Mouse (Mus musculus) heart, adult 8-10 months (tissue): ENCODE measurements around the gene Avpi1. TPM values are rescaled to one million over a fixed set of nuclear protein-coding genes. Genes with fewer than 3 reads are reported as not detected.
A peak's percentile ranks its signal among the peaks of the same experiment; 100 is the strongest.

Experiments
- DNase-seq: peaks from one replicate; pipeline ENCODE4 v3.0.0; 2022; ENCODE audit warnings: low spot score
- total RNA-seq, 4 experiments: library from RNA; stranded (reverse); gene quantifications; 2 replicates each; pipeline ENCODE4 v1.2.4; 2022

Gene Avpi1
- total RNA-seq, 4 experiments from 2014 or later: 11.1 to 16.5 (median 13.6) TPM

DNA sequence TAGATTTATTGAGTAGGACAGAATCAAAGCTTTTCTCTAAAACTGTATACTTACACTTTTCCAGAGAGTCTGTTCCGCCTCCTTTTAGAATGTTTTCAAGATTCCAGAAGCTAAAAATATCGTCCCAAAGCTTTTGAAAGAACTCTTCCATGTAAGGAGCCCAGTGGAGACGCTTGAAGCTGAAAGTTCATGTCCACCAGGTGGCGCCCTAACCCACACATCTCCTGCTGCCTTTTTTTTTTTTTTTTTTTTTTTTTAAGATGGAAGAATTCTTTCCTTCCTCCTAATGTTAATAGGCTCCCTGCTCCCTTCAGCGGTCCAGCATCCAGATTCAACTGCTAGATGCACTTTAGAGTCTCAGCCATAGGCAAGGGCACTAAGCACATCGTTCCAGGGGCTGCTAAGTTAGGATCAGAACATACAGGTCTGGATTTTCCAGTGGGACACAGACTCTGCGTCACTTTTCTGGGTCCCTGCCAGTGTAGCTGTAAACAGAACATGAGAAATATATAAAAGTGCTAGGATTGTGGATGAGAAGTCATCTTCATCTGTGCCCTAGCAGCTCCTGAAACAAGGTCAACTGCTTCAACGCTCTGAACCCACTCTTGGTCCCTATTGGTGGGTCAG lies 15.8 kb upstream of the Avpi1 start:
- peak; percentile 88 for DNase-seq

DNA sequence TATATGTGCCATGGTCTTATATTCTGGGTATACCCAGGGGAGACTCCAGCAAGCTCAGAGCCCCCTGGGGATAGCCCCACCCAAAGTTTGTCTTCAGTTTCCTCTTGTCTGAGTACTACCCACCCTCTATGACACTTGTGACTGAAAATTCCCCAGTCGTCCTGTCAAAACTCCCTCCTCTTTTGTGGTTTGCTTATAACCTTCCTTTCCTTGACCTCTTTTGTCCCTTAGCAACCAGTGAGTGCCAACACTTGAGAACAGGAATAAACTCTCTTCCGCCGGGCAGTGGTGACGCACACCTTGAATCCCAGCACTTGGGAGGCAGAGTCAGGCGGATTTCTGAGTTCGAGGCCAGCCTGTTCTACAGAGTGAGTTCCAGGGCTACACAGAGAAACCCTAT lies 15.2 kb upstream of the Avpi1 start:
- no peak for DNase-seq

DNA sequence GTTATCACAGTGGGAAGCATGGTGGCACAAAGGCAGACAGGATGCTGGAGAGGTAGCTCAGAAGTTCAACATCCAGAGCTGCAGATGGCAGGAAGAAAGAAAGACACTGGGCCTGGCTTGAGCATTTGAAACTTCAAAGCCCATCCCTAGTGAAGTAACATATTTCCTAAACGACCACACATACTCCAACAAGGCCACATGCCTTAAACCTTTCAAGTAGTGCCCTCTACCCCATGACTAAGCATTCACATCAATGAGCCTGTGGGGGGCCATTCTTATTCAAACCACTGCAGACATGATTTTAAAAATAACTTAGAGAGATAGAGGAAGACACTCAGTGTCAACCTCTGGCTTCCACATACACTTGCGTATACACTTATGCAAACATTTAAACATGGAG lies 13.9 kb upstream of the Avpi1 start:
- no peak for DNase-seq

DNA sequence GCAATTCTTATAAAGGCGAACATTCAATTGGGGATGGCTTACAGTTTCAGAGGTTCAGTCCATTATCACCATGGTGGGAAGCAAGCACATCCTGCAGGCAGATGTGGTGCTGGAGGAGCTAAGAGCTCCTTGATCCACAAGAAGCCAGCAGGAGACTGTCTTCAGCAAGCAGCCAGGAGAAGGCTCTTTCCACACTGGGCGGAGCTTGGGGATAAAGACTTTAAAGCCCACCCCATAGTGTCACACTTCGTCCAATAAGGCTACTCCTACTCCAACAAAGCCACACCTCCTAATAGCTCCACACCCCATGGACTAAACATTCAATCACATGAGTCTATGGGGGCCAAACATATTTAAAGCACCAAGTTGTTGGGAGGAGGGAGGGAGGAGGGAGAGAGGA lies 13.1 kb upstream of the Avpi1 start:
- DNase-seq: no peak

DNA sequence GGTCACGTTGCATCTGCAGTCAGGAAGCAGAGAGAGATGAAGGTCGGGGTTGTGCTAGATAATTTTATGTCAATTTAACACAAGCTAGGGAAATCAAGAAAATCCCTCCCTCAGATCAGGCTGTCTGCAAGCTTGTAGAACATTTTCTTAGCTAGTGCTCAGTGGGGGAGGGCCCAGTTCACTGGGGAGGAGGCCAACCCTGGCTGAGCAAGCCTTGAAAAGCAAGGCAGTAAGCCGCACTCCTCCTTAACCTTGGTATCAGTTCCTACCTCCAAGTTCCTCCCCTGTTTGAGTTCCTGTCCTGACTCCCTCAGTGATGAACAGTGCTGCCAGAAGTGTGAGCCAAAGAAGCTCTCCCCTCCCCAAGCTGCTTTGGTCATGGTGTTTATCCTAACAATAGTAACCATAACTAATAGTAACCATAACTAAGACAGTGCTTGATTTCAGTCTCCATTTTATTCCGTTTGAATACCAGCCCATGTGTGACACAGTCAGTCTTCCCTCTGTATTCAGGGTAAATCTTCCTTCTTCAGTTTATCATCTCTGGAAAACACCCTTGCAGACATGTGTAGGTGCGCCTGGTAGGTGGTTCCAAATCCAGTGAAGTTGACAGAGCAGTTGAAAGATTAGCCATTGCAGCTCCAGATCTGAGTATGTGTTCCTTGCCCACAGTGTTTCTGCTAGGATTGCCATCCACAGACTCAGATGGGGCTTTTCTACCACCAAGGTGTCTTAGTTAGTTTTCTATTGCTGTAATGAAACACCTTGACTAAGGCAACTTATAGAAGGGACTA lies 11.1 kb upstream of the Avpi1 start:
- DNase-seq: no peak

DNA sequence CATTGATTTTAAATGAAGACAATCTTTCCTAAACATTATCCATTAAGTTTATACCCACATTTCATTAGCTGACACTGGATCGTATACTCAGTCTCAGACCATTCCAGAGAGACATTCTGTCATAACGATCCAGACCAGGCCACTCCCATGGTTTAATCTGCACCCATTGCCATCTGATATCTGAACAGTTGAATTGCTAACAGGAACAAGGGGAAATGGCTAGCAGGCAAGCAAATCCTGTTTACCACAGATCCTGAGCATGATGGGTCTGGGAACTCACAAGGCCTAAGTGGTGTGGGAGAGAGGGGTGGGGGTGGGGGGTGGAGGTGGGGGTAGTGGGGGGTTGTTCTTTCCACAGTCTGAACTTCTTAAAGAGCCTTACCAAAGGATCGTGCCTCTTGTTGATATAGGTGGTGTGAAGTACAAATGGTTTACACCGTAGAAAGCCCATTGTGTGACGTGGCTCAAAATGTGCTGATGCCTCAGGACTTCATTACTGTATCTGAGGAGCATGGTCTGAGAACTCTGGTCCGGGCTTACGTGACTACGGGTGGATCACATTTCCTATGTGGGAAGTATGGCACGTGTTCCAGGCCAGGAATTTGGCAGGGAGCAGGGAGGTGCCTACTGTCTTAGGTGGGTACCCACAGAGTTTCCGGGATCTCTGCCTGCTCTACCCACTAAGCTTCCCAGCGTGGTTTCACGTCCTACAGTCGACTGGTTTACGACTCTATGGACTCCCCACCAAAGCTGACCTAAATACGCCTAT lies 9.8 kb upstream of the Avpi1 start:
- no peak for DNase-seq

DNA sequence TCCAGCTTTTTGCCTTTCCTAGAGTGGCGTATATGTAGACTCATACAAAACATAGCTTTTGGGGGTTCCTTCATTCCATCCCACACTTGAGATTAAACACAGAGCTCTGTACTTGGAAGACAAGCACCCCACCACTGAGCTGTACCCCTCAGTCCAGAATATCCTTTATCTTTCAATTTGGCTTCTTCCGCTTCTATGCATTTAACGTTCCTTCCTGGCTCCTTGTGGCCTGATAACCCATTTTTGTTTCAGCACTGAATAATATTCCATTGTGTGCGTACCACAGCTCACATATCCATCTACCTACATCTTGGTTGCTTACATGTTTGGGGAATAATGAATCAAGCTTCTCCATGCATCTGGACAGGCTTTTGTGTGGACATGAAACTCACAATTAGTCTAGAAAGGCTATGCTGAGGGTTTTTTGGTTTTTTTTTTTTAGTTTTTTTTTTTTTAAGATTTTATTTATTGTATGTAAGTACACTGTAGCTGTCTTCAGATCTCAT lies 8.4 kb upstream of the Avpi1 start:
- DNase-seq: no peak

DNA sequence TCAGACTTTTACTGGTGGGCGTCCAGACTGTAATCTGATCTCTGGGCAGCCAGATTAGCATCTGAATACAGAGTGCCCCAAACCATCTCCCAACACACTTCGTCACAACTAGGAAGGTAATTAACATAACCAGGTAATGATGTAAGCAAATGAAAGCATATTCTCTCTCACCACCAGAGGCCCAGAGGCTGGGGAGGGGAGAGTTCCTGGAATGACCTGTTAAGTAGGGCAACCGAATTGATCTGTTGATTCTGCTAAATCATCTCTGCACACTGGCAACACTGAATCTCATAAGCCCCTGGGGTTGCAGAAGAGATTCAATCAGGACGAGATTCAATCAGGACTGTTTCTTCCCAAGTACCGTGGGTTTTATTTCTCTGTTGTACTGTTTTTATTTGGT lies 7.3 kb upstream of the Avpi1 start:
- no peak for DNase-seq

DNA sequence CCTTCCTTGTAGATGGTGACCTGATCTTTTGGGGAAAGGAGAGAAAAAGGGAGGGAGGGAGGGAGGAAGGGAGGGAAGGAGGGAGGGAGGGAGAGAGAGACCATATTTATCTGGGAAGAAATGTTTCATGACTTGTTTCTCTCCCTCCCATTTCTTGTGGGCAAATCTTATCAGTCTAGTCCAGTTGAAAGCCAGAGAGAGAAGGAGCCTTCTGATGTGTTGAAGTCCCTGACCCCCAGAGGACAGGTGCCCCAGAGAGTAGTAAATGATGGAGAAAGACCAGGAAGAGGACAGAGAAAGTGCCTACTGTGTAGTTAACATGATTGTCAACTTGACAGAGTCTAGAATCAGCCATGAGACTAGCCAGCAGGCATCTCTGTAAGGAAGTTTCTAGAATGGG lies 6.2 kb upstream of the Avpi1 start:
- no peak for DNase-seq

DNA sequence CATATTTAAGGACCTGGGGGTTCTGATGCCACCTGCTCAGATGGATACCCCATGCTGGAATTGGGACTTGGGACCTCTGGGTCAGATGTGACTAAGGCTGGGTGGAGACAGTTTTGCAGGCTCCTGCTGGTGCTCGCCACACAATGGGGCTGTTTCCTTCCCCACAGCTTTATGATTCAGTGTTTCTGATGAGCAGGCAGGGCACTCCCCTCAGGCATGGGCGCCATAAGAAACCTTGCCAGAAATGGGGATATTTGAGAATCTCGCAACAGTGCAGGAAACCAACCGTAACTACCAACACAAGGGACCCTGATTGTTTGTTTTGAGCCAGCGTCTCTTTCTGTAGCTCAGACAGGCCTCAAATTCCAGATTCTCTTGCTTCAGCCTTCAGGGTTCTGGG lies 2.2 kb upstream of the Avpi1 start:
- DNase-seq: no peak

DNA sequence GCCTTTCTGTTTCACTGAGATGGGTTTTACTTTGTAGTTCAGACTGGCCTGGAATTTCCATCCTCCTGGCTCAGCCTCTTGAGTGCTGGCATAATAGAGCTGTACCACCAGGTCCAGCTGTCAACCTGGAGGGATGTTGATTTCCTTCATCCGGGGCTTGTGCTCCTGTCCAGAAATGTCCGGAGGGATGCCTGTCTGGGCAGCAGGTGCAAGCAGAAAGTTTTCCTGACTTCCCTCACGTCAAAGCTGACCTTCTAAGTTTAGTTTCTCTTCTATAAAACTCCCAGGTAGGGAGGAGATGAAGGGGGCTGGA lies 1.4 kb upstream of the Avpi1 start:
- no peak for DNase-seq

DNA sequence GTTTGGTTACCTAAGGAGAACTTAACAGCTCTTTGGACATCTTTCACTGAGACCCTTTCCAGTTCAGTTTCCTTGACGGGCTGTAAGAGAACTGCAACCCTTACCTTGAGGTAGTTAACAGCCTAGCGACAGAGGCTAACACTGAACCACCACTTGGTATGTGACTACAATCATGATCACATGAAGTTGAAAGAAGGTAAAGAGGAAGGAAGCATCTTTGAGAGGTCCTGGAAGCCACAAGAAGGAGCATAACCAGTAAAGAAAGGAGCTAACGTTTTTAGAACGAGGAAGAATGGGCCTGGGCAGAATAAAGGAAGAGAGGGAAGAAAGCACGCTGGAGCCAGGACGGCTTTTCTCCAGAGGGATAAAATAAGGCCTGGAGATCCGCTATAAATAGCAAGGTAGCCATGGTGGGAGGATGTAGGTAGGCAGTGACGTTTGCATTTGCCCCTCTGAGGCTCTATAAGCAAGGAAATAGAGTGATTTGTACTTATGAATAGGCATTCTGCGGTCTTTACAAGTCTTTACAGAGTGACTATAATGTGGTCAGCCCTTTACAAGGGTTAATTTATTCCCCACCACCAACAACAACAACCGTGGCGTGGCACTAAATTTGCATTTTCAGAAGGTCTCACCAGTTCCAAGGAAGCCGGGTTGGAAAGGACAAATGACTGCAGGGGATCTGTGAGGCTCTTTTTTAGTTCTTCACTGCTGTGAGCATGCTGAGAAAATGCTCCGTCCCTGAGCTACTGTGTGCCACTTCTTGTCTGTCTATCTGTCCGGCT lies 842 bp upstream of the Avpi1 start:
- DNase-seq: peak; percentile 21

DNA sequence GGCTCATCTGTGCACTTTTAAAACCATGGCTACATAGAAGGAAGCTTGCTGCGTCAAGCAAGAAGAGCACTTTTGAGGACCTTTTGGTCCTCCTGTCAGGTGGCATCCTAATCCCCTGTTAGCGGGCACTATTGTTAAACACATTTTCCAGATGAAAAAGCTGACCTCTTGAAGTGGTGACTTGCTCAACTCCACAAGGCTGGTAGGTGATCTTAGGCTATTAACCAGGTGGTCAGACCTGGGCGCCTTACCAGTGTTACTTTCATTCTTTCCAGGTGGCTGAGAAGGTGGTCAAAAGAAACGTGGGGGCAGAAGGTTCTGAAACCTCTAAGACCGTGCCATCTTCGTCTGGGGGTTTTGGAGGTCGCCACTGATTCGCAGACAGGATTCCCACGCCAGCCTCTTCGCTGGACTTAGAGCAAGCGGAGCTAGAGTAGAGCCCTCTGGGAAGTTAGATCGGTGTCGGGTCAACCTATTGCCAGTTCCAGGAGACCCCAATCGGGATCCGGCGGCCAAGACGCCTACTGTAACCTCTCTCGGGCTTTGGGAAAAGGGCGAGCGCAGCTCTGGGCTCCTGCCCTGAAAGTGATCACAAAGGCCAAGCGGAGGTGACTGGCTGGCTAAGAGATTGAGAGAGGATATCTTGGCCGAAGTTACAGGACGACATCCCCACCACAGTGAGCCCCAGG lies 663 bp downstream of the Avpi1 start:
- DNase-seq: no peak

DNA sequence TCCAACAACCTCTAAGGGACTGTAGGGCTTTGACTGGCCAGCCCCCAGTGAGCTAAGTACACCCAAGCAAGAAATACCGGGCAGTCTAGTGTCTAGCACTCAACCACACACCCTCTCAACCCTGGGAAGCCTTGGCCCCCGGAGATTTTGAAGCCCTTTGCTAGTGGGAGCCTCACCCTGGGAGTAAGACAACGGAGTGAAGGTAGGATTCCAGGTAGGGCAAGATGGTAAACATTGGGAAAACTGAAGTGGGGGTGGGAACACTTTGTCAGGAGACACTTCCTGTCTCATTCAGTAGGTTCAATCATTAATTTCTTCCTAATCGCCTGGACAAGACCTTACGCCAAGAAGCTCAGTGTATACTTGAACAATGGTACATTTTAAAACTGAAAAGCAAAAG lies 1.8 kb downstream of the Avpi1 start:
- DNase-seq: no peak

DNA sequence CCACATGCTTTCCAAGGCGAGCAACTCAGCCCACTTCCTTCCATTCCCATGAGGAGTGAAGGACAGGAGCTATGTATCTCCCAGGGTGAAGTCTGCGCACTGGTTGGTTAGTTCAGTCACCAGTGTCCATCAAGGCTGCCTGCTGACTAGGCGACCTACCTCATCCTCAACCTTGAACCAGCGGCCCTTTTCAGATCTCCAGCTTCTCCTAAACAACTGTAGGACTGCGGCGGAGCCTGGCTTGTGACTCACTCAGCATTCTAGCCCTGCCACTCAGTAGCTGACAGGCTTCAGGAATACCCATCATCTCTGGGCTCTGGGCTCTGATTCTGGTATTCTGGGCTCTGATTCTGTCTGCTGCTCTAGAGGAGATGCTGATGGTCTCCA lies 2.6 kb downstream of the Avpi1 start:
- no peak for DNase-seq

DNA sequence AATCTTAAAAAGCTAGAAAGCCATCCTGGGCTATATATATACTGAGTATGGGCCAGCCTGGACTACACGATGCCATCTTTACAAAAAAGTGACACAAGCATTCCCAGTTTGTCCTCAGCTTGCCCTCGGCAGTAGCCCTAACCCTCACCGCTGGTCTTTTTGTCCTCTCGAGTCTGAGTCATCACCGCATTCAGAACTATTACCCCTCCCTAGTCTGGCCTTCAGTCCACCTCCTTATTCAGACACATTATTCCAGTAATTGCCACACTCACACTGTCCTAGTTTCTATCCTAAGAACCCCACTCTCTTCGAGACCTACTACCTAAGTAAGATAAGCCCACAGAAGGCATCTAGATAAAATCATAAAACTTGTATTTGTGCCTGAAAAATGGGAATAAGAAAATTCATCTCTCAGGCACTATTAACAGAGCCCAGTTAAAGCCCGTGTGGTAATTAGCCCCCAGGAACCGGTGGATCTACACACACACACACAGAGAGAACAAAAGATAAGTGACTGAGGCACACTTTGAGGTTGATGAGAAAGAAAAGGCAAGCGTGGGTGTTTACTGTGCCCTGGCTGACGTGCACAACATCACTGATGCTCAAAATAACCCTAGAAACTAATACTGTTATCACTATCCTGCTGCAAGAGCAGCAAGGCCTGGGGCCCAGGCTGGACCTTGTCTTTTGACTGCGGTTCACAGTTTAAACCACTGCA lies 3.2 kb downstream of the Avpi1 start:
- DNase-seq: no peak

DNA sequence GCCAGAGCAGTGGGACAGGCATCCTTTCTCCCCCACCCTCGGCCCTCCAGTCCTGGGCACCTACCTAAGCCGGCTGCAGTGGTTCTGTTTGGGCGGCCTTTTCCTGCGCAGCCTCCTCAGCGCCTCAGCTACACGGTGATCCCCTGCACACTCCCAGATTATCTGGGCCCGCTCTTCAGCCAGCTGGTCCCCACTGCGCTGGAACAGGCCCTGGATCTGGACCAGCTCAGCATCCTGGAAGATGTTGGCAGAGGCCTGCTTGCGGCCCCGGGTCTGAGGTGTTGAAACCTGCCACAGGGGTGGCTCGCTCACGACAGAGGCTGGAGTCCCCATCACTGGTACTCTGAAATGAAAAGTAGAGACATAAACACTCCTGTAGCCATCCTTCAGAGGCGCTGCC lies 4.2 kb downstream of the Avpi1 start:
- DNase-seq: no peak

DNA sequence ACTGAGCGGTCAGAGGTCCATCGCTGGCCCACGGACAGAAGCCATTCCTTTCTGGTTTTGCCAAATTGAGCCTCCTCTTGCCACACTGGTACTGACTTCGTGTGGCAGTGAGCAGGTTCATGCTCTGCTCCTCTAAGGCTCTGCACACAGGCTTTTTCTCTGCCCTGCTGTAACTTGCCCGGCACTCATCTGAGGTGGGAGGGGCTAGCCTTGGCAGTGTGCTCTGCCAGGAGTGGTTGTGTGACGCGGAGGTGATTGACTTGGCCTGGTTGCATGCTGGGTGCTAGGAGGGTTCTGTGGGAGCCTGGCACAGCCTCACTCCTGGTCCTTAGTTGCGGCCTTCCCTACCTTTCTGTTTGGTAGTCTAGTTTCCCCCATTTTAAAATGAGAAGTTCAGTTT lies 8.4 kb downstream of the Avpi1 start:
- no peak for DNase-seq

DNA sequence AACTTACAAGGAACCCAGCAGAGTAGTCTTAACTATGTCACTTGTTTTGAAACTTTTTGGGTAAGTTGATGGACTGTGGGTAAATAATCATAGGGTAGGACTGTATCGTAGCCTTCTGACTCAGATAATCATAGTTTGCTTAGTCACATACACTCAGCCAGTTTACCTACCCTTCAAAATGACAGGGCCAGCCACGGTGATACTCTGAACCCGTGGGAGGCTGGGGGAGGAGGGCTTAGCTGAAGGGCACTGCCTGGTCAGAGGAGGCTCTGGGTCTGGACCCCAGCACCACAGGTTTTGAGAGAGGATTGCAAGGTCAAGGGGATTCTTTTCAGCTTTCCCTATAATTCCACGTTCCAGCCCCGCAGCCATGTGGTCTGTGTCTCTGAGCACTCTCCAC lies 10.3 kb downstream of the Avpi1 start:
- no peak for DNase-seq

DNA sequence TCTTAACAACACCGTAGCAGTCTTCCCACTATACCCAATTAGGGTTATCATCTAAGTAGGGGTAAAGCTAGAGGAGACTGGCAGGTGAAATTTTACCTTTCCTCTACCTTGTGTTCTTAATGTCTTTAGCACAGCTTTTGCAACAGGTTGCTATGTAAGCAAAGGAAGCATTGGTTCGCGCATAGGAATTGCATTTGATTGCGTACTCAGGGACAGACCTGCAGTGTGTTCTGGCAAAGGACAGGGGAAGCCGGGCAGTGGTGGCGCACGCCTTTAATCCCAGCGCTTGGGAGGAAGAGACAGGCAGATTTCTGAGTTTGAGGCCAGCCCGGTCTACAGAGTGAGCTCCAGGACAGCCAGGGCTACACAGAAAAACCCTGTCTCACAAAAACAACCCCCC lies 10.7 kb downstream of the Avpi1 start:
- no peak for DNase-seq
